ENCODE assay signal across 12 mouse cellular contexts in genomic region chr14:75068430-75069112, GRCm38 (mm10). TPM values are rescaled to one million over a fixed set of nuclear protein-coding genes. Genes with fewer than 3 reads are reported as not detected.
DNase-seq lines count a peak whose midpoint lies in the region; ATAC-seq and TF ChIP-seq lines count a peak whose summit lies in the region.
"Had no signal": no experiment of that assay in that cellular context is flagged by ENCODE, and none has a peak within 500 bp of the region (broad histone marks: within the 10 kb centered on the region; RNA-seq: fewer than 3 reads in every experiment).

No protein-coding gene starts in this region.

- no peaks in the 10 kb centered on the region for H3K9me3 ChIP-seq in lung, embryonic 15.5 days
- no peaks in the 10 kb centered on the region for H3K9me3 ChIP-seq in hindbrain, embryonic 12.5 days (replicated peaks)
- H3K9me3 ChIP-seq in midbrain, embryonic 13.5 days = no peaks in the 10 kb centered on the region

- no peak for TF ChIP-seq CTCF in spleen, adult 2 months (IDR thresholded peaks at IDR 0.05; ENCODE audit: extremely low read depth, insufficient read depth, insufficient read length, insufficient replicate concordance)

- H3K27ac ChIP-seq in lung, embryonic 15.5 days = no peak overlapping the region
- H3K27ac ChIP-seq in spleen, adult 2 months (ENCODE audit: insufficient read depth, low read length) = peak overlapping the region; percentile 56
- H3K27ac ChIP-seq in hindbrain, embryonic 12.5 days = no peak overlapping the region
- no peak overlapping the region for H3K27ac ChIP-seq in midbrain, embryonic 13.5 days

- peak overlapping the region; percentile 8; the same call in 1 of the 2 replicates for H3K4me2 ChIP-seq in lung, embryonic 15.5 days
- H3K4me2 ChIP-seq in hindbrain, embryonic 12.5 days (replicated peaks) = no peak overlapping the region
- no peak overlapping the region for H3K4me2 ChIP-seq in midbrain, embryonic 13.5 days (replicated peaks)

- TF ChIP-seq POLR2A in spleen, adult 2 months (IDR thresholded peaks at IDR 0.05; ENCODE audit: low read depth, low read length) = no peak; the same call in 1 of the 2 replicates

- H3K4me3 ChIP-seq in lung, embryonic 15.5 days = no peak overlapping the region
- peak overlapping the region; percentile 35; the same call in 1 of the 2 replicates for H3K4me3 ChIP-seq in spleen, adult 2 months (ENCODE audit: extremely low read depth, insufficient read depth, insufficient read length)
- H3K4me3 ChIP-seq in hindbrain, embryonic 12.5 days = no peak overlapping the region
- no peak overlapping the region for H3K4me3 ChIP-seq in midbrain, embryonic 13.5 days (replicated peaks)

- no peaks in the 10 kb centered on the region for H3K36me3 ChIP-seq in lung, embryonic 15.5 days
- 0 out of 2 replicates have a peak, but pooled peaks cover 1% of the 10 kb centered on the region for H3K36me3 ChIP-seq in spleen, adult 2 months (ENCODE audit: control insufficient read depth, insufficient read depth, low read length)
- no peaks in the 10 kb centered on the region for H3K36me3 ChIP-seq in hindbrain, embryonic 12.5 days
- H3K36me3 ChIP-seq in midbrain, embryonic 13.5 days = no peaks in the 10 kb centered on the region

- 75% methylated on average over 19 of the region's 19 CpGs for WGBS in lung, embryonic 15.5 days
- WGBS in spleen, adult 2 months = 10% methylated on average over 19 of the region's 19 CpGs
- 92% methylated on average over 16 of the region's 19 CpGs for WGBS in hindbrain, embryonic 12.5 days
- WGBS in midbrain, embryonic 13.5 days = 92% methylated on average over 18 of the region's 19 CpGs

- no peaks in the 10 kb centered on the region for H3K27me3 ChIP-seq in lung, embryonic 15.5 days
- no peaks in the 10 kb centered on the region for H3K27me3 ChIP-seq in spleen, adult 2 months (ENCODE audit: control insufficient read depth, insufficient read depth, low read length)
- H3K27me3 ChIP-seq in hindbrain, embryonic 12.5 days = no peaks in the 10 kb centered on the region
- H3K27me3 ChIP-seq in midbrain, embryonic 13.5 days = no peaks in the 10 kb centered on the region

- no peak overlapping the region for H3K9ac ChIP-seq in lung, embryonic 15.5 days
- no peak overlapping the region for H3K9ac ChIP-seq in hindbrain, embryonic 12.5 days
- no peak overlapping the region for H3K9ac ChIP-seq in midbrain, embryonic 13.5 days (replicated peaks)

- peak; percentile 77 for DNase-seq in CD4-positive, CD25-positive, alpha-beta regulatory T cell, adult 2 months (ENCODE audit: low read depth, low spot score)
- DNase-seq in spleen, adult 2 months (ENCODE audit: low read depth in 1 of 2, low spot score in 2 of 2) = peak; percentile 32 to 44
- DNase-seq in ovary, postnatal 14 days (ENCODE audit: low spot score) = no peak
- DNase-seq in heart, postnatal 4 days = no peak
- DNase-seq: cerebellum, adult 18-20 months; heart, adult 11 months; kidney, adult 11 months; midbrain, embryonic 14.5 days had no signal

- no peaks in the 10 kb centered on the region for H3K4me1 ChIP-seq in lung, embryonic 15.5 days
- peaks cover 6% of the 10 kb centered on the region; the same call in 1 of the 2 replicates for H3K4me1 ChIP-seq in spleen, adult 2 months (ENCODE audit: control insufficient read depth, insufficient read depth, insufficient read length)
- no peaks in the 10 kb centered on the region for H3K4me1 ChIP-seq in hindbrain, embryonic 12.5 days
- H3K4me1 ChIP-seq in midbrain, embryonic 13.5 days (replicated peaks) = no peaks in the 10 kb centered on the region

- ATAC-seq in activated CD4-positive, CD25-positive, alpha-beta regulatory T cell, adult 4 months = peak; percentile 85
- no peak for ATAC-seq in lung, embryonic 15.5 days (ENCODE audit: borderline replicate concordance, extremely low read depth, low FRiP score, low TSS enrichment)
- ATAC-seq in hindbrain, embryonic 12.5 days (ENCODE audit: low FRiP score) = no peak
- ATAC-seq in midbrain, embryonic 13.5 days = no peak

RNA-seq across cellular contexts. Expression of gene Rubcnl, which starts 52.7 kb away (rescaled TPM):
- polyA plus RNA-seq in activated CD4-positive, CD25-positive, alpha-beta regulatory T cell, adult 4 months (2017; shearing (Covaris generic)) = 1 to 10 TPM in 1 of 2 experiments, under 1 TPM in 1; 0.12 to 1.3 TPM
- polyA plus RNA-seq in lung, embryonic 15.5 days (2015; fragmentation: Nextera tagmentation; extraction: Ambion mirVana) = 0.37 and 0.42 TPM in 2 replicates
- 19.3 and 20.9 TPM in 2 replicates for polyA plus RNA-seq in spleen, adult 2 months (2012; rRNA removed)
- polyA plus RNA-seq in hindbrain, embryonic 12.5 days (2016; fragmentation: Nextera tagmentation; extraction: Ambion mirVana) = 0.08 and 0.23 TPM in 2 replicates
- polyA plus RNA-seq in midbrain, embryonic 13.5 days (2015; fragmentation: Nextera tagmentation; extraction: Ambion mirVana) = 0.11 and 0.17 TPM in 2 replicates
- total RNA-seq in heart, postnatal 4 days (2021) = 1 to 10 TPM in 1 of 2 experiments, under 1 TPM in 1; 0.83 to 1.7 TPM

Comparison
In these comparisons a context has a peak if more than half of its experiments do, and no peak if none do; other contexts are left out.
1. DNase-seq: peak in CD4-positive, CD25-positive, alpha-beta regulatory T cell, adult 2 months (single experiment) and spleen, adult 2 months (2 of 2); none in ovary, postnatal 14 days (single experiment) and heart, postnatal 4 days (single experiment).